27 mouse cellular contexts compared by ENCODE assay signal in genomic region chr12:109984651-109985050, GRCm38 (mm10).
"Had no signal": no experiment of that assay in that cellular context is flagged by ENCODE, and none has a peak within 500 bp of the region (broad histone marks: within the 10 kb centered on the region; RNA-seq: fewer than 3 reads in every experiment).

No protein-coding gene starts in this region.

- H3K9ac ChIP-seq: embryonic facial prominence, embryonic 12.5 days; embryonic facial prominence, embryonic 13.5 days; embryonic facial prominence, embryonic 15.5 days; forebrain, embryonic 13.5 days; heart, embryonic 12.5 days had no signal

- H3K36me3 ChIP-seq: embryonic facial prominence, embryonic 12.5 days; embryonic facial prominence, embryonic 13.5 days; embryonic facial prominence, embryonic 15.5 days; forebrain, embryonic 10.5 days; heart, embryonic 10.5 days; heart, embryonic 12.5 days had no signal

- H3K4me1 ChIP-seq: embryonic facial prominence, embryonic 12.5 days; embryonic facial prominence, embryonic 13.5 days; embryonic facial prominence, embryonic 15.5 days; forebrain, embryonic 10.5 days; heart, embryonic 10.5 days; heart, embryonic 12.5 days had no signal

- H3K27me3 ChIP-seq: embryonic facial prominence, embryonic 12.5 days; embryonic facial prominence, embryonic 15.5 days; forebrain, embryonic 13.5 days; heart, embryonic 12.5 days had no signal

- H3K4me2 ChIP-seq: embryonic facial prominence, embryonic 12.5 days; embryonic facial prominence, embryonic 13.5 days; embryonic facial prominence, embryonic 15.5 days; forebrain, embryonic 13.5 days; heart, embryonic 11.5 days; heart, embryonic 12.5 days had no signal

- ATAC-seq: forebrain, embryonic 13.5 days; forebrain, embryonic 16.5 days had no signal

- H3K9me3 ChIP-seq: embryonic facial prominence, embryonic 12.5 days; embryonic facial prominence, embryonic 13.5 days; embryonic facial prominence, embryonic 15.5 days; forebrain, embryonic 10.5 days; forebrain, embryonic 13.5 days; heart, embryonic 10.5 days had no signal

- DNase-seq: cerebellum, adult 2 months; cerebellum, adult 8-10 months; cerebellum, adult 9-10 months; cerebellum, adult 9-11 months; cerebellum, postnatal 10 days; cerebellum, postnatal 14 days; cerebellum, postnatal 25 days; cerebellum, postnatal 36 days; embryo, embryonic 11 days; gastrocnemius, adult 2 months; gastrocnemius, postnatal 10 days; gastrocnemius, postnatal 14 days; gastrocnemius, postnatal 25 days; gastrocnemius, postnatal 36 days; heart, adult 11 months; heart, adult 18-20 months; heart, adult 2 months had no signal

- H3K4me3 ChIP-seq: embryonic facial prominence, embryonic 12.5 days; embryonic facial prominence, embryonic 13.5 days; embryonic facial prominence, embryonic 15.5 days; erythroblast, embryonic 14.5 days; forebrain, embryonic 10.5 days; forebrain, embryonic 13.5 days; gastrocnemius, adult 2 months; heart, adult 2 months; heart, embryonic 10.5 days; heart, embryonic 12.5 days had no signal

- H3K27ac ChIP-seq: embryonic facial prominence, embryonic 12.5 days; embryonic facial prominence, embryonic 13.5 days; embryonic facial prominence, embryonic 15.5 days; forebrain, embryonic 10.5 days; forebrain, embryonic 13.5 days; gastrocnemius, adult 2 months; heart, adult 2 months; heart, embryonic 10.5 days had no signal
